Mouse (Mus musculus): ENCODE results near the gene Shc4.
A peak's percentile ranks its signal among the peaks of the same experiment; 100 is the strongest.

Shc4 gene

DNA sequence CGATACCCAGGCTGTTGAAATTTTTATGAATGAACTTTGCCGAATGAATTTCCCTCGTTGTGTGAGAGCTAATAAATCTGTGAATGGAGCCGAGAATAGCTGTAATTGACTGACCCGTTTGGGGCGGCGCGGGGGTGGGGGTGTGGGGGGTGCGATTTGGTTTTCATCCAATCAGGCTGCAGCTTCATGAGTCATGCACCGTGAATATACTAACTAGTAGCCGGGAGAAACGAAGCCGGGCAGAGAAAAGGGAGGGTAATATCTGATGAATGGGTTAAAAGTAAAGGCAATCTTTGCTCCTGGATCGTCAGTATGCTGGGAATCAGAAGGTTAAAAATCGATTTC lies at the start of gene Shc4:
Gene Shc4 (minus strand): TSS at position 63 of the 345 bp plus-strand sequence.
- peak; percentile 75 for DNase-seq (ENCODE audit: low spot score)

- no peak for DNase-seq (ENCODE audit: low spot score)
Observed at GRCm38 (mm10) chr2:125765029-125765428, 41.1 kb upstream of the Shc4 start.

DNA sequence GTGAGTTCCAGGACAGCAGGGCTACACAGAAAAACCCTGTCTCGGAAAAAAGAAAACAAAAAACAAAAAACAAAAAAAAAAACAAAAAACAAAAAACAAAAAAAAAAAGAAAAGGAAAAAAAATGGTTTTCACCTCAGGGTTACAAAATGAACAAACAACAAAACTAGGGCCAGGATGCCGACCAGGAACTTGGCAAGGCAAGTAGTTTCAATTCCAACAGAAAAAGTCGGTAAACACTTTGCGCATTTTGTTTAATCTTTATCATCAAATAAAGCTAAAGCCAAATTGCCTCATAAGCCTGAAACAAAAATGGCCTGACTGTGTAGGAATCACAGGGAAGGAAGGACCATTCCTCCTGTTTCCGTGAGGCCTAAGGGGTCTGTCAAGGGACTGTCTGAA lies 40.6 kb upstream of the Shc4 start:
- DNase-seq (ENCODE audit: low spot score): no peak

DNA sequence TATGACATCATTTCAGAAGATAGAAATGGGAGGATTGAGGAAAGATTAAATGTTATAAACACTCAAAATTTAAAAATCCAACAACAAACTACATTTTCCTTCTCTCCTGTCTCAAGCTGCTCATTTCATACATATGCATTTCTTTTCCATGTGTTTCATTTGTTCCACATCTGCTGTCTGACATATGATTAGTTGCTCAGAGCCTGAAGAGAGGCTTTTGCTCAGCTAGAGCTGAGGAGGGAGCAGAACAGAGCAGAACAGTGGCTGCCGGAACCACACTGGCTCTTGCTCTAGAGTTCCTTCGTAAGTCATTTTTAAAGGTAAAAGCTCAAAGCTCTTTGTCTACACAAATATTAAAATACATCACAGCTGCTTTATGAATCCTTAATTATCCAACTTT lies 25.4 kb upstream of the Shc4 start:
- no peak for DNase-seq (ENCODE audit: low spot score)

GRCm38 (mm10) chr2:125739338-125739737 lies 15.4 kb upstream of the Shc4 start:
- DNase-seq (ENCODE audit: low spot score): no peak

DNA sequence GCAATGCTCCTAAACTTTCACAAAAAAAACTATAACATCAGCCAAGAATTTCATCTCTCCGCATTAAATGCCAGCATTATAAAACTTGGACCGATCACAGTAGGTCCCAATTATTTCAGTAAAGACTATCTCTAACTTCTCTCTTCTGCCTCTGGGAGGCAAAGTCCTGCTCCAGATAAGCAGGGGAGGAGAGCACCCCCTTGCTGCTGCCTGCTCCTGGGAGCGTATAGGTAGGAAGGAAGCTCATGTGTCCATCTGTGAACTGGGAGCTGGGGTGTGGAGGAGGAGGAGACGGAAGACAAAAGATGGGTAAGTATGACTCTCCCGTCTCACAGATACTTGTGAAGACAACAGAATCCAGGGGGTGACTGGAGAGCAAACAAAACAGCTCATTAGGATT lies 14.8 kb upstream of the Shc4 start:
- no peak for DNase-seq (ENCODE audit: low spot score)

DNA sequence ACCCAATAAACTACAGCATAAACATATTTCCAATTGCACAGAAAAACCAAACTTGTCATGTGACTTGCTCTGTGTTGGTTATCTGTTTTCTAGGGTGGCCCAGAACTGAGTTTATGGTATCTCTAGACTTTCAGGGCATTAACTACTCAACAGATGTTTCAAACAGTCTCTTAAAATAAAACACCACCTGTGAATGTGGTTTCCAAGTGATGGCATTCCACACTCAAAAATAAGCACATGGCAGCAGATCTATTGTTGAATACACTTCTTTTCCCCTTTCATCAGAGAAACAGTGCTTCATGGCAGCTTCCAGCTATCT lies 12.0 kb upstream of the Shc4 start:
- DNase-seq (ENCODE audit: low spot score): no peak

DNA sequence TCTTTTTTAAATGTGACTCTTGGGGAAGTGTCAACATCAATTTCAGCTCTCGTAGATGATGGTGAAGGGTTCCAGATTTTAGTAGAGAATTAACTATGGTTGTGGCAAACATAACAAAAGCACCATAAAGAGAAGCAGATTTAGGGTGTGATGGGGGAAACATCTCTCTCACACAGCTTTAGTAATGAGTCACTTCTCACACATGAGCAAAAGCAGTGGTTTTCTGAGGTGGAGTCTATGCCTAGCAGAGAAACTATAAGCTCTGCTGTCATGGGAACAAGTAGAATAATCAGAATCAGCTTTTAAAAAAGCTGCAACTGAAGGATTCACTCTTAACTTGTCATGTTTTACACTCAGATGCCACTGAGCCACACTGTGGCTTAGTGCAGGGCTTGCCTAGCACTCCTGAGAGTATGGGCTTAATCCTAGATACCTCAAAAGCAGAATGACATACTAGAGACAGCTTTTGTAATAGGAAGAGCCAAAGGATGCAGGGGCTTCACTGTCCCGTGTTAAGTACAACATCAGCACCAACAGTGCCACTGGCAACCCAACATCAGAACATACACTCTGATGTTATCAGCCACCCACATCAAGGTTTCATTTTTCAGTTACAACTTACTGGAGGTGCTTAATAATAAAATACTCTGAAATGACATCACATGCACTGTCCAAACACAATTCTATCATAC lies 11.5 kb upstream of the Shc4 start:
- no peak for DNase-seq (ENCODE audit: low spot score)

DNA sequence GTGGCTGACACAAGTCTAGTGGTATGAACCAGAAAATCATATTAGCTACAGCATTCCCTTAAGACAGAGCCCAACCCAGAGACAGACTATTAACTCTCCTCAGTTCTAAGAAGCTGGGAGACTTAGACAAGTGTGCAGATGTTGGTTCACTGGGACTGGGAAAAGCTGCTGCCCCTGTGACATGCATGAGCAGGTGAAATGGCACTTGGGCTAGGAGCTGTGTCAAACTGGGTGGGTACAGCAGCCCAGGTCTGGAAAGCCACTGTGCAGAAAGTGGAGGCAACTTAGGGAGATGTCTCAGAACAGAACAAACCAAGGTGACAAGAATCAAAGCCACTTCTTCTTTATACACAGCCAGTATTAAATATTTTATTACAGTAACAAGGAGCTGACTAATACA lies 10.8 kb upstream of the Shc4 start:
- no peak for DNase-seq (ENCODE audit: low spot score)

DNA sequence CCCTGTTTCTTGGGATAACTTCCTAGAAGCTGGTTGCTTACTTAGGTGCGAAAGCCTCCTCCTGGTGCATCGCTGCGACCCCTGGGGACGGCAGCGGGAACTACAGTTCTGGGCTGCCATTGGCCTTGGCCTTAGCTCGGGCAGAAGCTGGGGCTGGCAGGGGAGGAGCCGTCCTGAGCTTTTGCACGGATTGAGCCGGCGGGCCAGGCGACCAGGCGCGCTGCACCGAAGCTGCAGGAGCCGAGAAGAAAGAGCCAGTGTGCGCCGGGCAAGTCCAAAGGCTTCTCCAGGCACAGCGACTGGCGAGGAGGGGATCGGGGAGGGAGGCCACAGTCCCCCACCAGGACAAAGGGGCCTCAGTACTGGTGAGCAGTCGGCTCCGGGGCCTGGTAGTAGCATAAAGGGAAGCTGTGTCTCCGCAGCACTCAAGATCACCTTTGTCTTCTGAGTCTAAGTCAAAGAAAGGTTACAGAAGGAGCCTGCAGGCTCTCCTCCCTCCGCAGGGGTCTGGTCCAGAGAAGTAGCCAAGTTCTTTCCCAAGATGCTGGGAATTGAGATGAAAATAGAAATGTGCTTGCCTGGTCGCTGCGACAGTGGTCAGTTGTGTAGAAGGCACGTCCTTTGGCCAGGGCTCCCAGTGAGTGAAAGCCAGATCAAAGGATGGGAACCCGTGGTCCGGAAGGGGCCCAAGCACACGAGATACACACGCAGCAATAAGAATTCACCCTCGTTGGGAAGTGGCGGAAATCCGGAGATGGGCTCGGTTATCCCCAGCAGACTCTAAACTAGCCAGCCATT lies 8.0 kb upstream of the Shc4 start:
- DNase-seq (ENCODE audit: low spot score): peak; percentile 97

DNA sequence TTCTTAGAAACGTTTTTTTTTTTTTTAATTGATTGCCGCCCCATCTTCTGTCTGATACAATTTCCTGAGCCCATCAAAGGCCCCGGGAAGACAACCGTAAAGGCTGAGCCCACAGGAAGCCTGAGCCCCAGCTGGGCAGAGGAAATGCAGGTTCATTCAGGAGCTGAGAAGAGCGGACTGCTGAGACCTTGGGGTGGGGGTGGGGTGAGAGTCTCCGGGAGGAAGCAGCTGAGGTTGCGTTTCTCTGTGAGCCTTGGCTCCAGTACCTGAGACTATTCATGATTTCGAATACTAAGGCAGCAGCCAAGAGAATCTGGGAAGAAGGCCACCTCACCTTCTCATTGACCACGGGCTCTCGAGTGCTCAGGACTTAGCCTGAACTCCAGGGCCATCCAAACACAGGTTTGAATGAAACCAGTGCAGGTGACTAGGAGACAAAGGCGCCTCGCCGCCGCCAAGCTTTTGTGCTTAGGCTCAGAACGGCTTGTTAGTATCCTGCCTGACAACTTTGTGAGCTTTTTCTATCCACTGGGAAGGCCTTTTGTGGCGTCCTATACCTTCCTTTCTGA lies 682 bp upstream of the Shc4 start:
- DNase-seq (ENCODE audit: low spot score): peak; percentile 60

- peak; percentile 77 for DNase-seq (ENCODE audit: low spot score)
Observed at GRCm38 (mm10) chr2:125723408-125724085, 401 bp downstream of the Shc4 start.

DNA sequence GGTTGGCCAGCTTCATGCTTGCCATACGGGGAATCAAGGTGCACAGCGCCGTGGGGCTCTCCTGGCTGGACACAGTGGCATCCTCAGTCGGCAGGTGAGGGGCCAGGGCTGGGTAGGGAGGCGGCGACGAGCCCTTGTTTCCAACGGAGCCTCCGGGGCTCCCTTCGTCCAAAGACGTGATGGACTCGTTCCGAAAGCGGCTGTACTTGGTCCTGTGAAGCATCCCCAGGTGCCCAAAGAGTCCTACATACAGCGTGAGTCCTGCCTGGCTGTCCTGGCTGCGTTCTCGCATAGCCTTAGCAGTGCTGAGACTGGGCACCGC lies 901 bp downstream of the Shc4 start:
- DNase-seq (ENCODE audit: low spot score): no peak

- no peak for DNase-seq (ENCODE audit: low spot score)
Observed at GRCm38 (mm10) chr2:125716599-125716998, 7.3 kb downstream of the Shc4 start.

- no peak for DNase-seq (ENCODE audit: low spot score)
Observed at GRCm38 (mm10) chr2:125706510-125706921, 17.4 kb downstream of the Shc4 start.

GRCm38 (mm10) chr2:125704907-125705631 lies 18.9 kb downstream of the Shc4 start:
- peak; percentile 60 for DNase-seq (ENCODE audit: low spot score)

DNA sequence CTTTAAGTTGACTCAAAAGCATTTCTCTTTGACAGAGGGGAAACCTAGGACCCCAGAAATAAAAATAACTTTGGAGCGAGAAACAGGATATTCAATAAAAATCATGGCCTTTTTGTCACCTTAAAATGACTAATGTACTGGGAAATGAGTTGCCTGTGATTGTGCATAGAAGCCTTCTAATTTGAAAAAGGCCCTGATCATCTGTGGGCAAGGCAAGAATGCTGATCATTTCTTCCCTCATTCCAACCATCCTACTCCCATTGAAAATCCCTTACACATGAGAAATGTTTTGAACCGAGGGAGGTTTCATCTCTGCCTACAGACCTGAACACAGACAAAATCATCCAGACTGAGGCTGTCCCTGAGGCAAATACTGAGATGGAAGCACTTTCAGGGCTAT lies 21.1 kb downstream of the Shc4 start:
- DNase-seq (ENCODE audit: low spot score): no peak

DNA sequence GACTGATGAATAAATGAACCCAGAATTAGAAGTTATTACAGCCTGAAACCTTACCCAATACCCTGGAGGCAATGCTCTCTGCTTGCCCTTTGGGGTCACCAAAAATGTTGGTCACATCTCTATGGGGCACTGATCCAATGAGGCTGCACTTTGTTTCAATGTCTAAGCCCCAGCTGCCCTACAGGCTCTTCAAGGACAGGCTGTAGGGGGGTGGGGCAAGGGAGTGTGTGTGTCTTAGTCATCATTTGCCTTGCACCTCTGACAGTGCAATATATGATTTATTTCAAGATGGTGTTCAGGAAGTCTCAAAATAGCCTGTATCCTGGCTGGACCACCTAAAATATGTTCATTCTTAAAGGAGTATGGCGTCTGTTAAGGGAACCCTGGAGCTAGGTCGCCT lies 22.3 kb downstream of the Shc4 start:
- DNase-seq (ENCODE audit: low spot score): no peak

- DNase-seq (ENCODE audit: low spot score): no peak
Observed at GRCm38 (mm10) chr2:125696219-125696618, 27.7 kb downstream of the Shc4 start.

GRCm38 (mm10) chr2:125694798-125695197 lies 29.1 kb downstream of the Shc4 start:
- no peak for DNase-seq (ENCODE audit: low spot score)

DNA sequence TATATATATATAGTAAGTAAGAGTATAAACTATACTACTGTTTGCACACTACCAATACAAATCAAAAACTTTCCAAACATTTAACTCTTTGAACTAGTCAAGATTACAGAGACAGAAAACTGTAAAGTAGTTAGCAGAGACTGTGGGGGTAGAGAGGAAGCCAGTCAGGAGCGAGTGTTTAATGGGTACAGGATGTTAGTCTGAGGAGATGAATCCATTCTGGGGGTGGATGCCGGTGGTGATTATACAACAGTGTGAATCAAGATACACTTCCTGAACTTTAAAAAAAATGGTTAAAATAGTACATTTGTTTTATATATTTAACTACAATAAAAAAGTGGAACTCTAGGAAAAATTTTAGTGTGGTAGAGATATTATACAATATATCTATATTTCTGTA lies 31.9 kb downstream of the Shc4 start:
- no peak for DNase-seq (ENCODE audit: low spot score)

DNA sequence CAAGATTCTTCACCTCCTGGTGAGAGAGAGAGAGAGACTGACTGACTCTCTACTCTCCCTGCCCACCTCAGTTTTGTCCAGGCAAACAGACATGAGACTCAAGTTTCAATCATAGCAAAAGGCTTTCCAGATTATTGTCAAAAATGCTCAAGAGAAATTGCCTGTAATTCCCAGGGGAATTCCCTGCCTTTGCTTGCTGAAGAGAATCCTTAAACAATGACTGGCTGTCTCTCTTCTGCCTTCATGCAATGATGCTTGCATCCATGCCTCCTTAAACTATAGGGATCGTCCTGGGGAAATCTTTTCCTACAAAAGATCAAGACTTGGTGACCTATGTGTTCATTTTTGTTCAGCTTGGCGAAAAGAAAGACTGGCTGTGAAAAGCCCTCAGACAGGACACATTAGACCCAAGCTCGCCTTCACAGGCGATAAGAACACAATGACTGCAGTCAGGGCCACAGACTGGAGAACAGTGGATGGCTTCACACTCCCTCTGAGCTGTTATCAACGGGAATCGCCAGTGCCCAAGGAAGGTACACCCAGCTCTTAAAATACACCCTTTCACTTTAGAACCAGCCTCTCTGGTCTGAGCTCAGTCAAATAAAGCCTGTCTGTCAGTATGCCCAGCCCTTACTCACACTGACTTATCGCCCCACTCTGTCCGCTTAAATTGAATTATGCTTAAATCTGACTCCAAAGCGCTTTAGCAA lies 38.4 kb downstream of the Shc4 start:
- peak; percentile 15 for DNase-seq (ENCODE audit: low spot score)
